Mouse (Mus musculus): ENCODE data around the gene Chchd4.

DNA sequence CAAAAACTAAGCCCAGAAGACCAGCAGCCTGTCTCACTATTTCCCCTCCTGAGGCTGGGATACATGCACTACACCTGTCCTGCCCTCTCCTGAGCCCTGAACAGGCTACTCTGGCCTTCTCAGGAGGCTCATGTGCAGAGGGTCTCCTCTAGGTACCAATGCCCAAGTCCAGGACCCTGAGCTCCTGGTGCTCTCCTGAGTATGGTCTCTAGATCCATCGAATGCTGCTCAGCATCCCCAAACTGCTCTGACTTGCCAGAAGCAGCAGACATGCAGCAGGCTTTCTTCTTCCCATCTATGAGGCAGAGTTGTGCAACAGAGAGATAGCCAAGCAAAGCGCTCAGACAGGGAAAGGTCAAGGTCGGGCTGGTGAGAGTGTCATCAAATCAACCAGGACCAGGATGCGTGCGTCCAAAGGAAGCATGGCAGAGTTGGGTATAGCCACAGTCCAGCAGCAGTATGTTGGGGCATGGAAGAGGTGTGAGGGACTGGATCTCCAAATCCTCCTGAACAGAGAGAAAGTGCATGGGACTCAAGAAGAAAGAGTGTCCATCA is 56.0 kb downstream of the Chchd4 start:
- TF ChIP-seq POLR2A (IDR thresholded peaks at IDR 0.05; ENCODE audit: borderline replicate concordance, extremely low read depth, insufficient read depth, insufficient read length, poor library complexity, severe bottlenecking) (no peak), CTCF (IDR thresholded peaks at IDR 0.05; ENCODE audit: borderline replicate concordance, extremely low read depth, insufficient read depth, insufficient read length) (no peak)
